Mouse (Mus musculus) erythroblast, embryonic 14.5 days (primary cell): ENCODE data around the gene Gas1.

Experiments used
- GATA1 ChIP-seq: IDR thresholded peaks from 2 replicates; pipeline ENCODE4 v1.6.1; 2012; ENCODE audit warnings: low read length, inconsistent platforms, mixed read lengths
- TAL1 ChIP-seq: IDR thresholded peaks from 3 replicates; pipeline ENCODE4 v1.6.1; 2012; ENCODE audit warnings: low read length, inconsistent platforms, mixed read lengths

DNA sequence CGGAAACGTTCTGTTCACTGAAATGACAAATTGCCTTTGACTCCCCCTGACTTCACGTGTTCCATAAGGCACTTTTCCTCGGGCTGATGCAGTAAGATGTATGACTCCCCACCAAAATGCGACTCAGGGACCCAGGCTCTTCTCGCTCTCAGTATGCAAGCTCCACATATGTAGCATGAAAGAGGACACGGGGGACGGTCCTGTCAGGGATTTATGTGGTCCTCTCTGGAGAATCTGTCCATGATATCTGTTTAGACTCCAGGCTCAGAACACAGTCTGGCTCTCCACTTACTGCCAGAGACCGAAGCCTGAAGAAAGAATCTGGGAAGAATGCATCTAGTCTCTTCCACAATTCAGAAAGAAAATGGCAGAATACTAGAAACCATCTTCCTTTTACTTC lies 47.6 kb downstream of the Gas1 start:
- TF ChIP-seq GATA1 (no peak), TAL1 (no peak)
